Mouse (Mus musculus): Measurements from ENCODE around the gene Tymp. TPM values are rescaled to one million over a fixed set of nuclear protein-coding genes. Genes with fewer than 3 reads are reported as not detected.

Tymp gene
- total RNA-seq, 2 experiments from 2014 or later, result 0.31 to 0.43 TPM

- no peak for DNase-seq (ENCODE audit: low spot score)
Observed at GRCm38 (mm10) chr15:89374340-89374739, 2.5 kb downstream of the Tymp start.

- DNase-seq (ENCODE audit: low spot score), result peak; percentile 91
Observed at GRCm38 (mm10) chr15:89373762-89374248, 3.0 kb downstream of the Tymp start, which contains the start of gene Sco2. Gene Sco2 (minus strand): TSS chr15:89373846.

- peak; percentile 81 for DNase-seq (ENCODE audit: low spot score)
Observed at GRCm38 (mm10) chr15:89373027-89373761, 3.6 kb downstream of the Tymp start.

- no peak for DNase-seq (ENCODE audit: low spot score)
Observed at GRCm38 (mm10) chr15:89372536-89372935, 4.3 kb downstream of the Tymp start.

- no peak for DNase-seq (ENCODE audit: low spot score)
Observed at GRCm38 (mm10) chr15:89372068-89372467, 4.8 kb downstream of the Tymp start.

- no peak for DNase-seq (ENCODE audit: low spot score)
Observed at GRCm38 (mm10) chr15:89365141-89365551, 11.7 kb downstream of the Tymp start.

GRCm38 (mm10) chr15:89363051-89363450 lies 13.8 kb downstream of the Tymp start:
- no peak for DNase-seq (ENCODE audit: low spot score)

- DNase-seq (ENCODE audit: low spot score), result no peak
Observed at GRCm38 (mm10) chr15:89358784-89359183, 18.1 kb downstream of the Tymp start.

- DNase-seq (ENCODE audit: low spot score), result no peak
Observed at GRCm38 (mm10) chr15:89356372-89356771, 20.5 kb downstream of the Tymp start.

GRCm38 (mm10) chr15:89355241-89356187 lies 21.3 kb downstream of the Tymp start, which contains the start of the genes Lmf2 and Ncaph2:
Gene Lmf2 (minus strand): TSS chr15:89355659.
Gene Ncaph2 (plus strand): TSS chr15:89355719.
- DNase-seq (ENCODE audit: low spot score), result peak; percentile 96

- DNase-seq (ENCODE audit: low spot score), result no peak
Observed at GRCm38 (mm10) chr15:89354455-89354854, 22.4 kb downstream of the Tymp start.

GRCm38 (mm10) chr15:89353837-89354236 lies 23.0 kb downstream of the Tymp start:
- DNase-seq (ENCODE audit: low spot score), result no peak

GRCm38 (mm10) chr15:89352795-89353194 lies 24.0 kb downstream of the Tymp start:
- DNase-seq (ENCODE audit: low spot score), result no peak

GRCm38 (mm10) chr15:89352054-89352453 lies 24.8 kb downstream of the Tymp start:
- no peak for DNase-seq (ENCODE audit: low spot score)

- DNase-seq (ENCODE audit: low spot score), result no peak
Observed at GRCm38 (mm10) chr15:89351302-89351701, 25.5 kb downstream of the Tymp start.

- DNase-seq (ENCODE audit: low spot score), result no peak
Observed at GRCm38 (mm10) chr15:89350447-89350846, 26.4 kb downstream of the Tymp start.

GRCm38 (mm10) chr15:89343325-89343724 lies 33.5 kb downstream of the Tymp start:
- no peak for DNase-seq (ENCODE audit: low spot score)

- no peak for DNase-seq (ENCODE audit: low spot score)
Observed at GRCm38 (mm10) chr15:89341678-89342077, 35.2 kb downstream of the Tymp start.

GRCm38 (mm10) chr15:89340136-89340535 lies 36.7 kb downstream of the Tymp start:
- DNase-seq (ENCODE audit: low spot score), result no peak

GRCm38 (mm10) chr15:89339696-89340095 lies 37.1 kb downstream of the Tymp start:
- DNase-seq (ENCODE audit: low spot score), result no peak

GRCm38 (mm10) chr15:89336422-89336821 lies 40.4 kb downstream of the Tymp start:
- no peak for DNase-seq (ENCODE audit: low spot score)

Data from gastrocnemius, adult 18-20 months (tissue).